Mouse (Mus musculus): ENCODE measurements around the gene Cnot10. TPM values are rescaled to one million over a fixed set of nuclear protein-coding genes. Genes with fewer than 3 reads are reported as not detected.

Cnot10 gene
- 10 to 100 TPM; 40.7 to 43.3 TPM for total RNA-seq (2023)

GRCm38 (mm10) chr9:114639839-114640646 is at the start of gene Cnot10:
Gene Cnot10 (minus strand): TSS chr9:114640184.

DNA sequence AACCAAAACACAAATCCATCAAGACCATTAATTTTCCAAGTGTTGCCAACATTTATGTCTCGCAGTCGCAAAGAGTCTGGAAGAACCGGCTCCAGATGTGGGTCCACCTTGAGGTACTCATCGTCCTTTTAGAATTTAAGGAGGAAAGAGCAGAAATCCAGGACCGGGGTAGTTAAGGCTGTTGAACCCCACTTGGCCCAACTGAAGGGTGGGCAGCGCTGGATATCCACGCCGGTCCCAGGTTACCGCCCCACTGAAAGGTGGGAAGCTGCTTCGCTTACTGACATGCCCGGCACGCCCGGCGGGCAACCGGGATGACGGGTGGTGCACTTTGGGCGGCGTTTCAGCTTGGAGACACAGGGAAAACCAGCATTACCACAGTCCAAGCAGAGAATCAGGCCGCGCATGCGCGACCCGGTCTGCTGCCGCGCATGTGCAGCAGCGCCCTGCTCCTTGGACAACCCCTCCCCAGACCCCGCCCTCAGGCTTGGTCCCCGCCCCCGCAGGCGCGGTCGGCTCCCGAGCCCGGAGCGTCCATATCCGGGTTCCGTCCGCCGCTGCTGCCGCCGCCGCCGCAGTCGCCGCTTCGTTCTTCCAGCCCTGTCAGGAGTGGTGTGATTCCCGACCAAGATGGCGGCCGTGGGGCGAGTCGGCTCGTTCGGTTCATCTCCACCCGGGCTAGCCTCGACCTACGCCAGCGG is 48.4 kb upstream of the Cnot10 start, which contains the start of gene Dync1li1:
Gene Dync1li1, plus strand, starts transcription at position 539 of the 701 bp plus-strand sequence.

GRCm38 (mm10) chr9:114563761-114564606 is 76.0 kb downstream of the Cnot10 start, which contains the start of gene Trim71:
Gene Trim71 (minus strand): TSS chr9:114564369.

Other genes starting within 250 kb of the Cnot10 start
- 1 to 10 TPM; 6.0 to 6.6 TPM for gene Crtap, start 249.5 kb downstream of the Cnot10 start, total RNA-seq (2023)
- gene Glb1, start 239.1 kb downstream of the Cnot10 start, total RNA-seq (2023): 10 to 100 TPM; 15.5 to 21.2 TPM
- 1 to 10 TPM; 7.6 to 7.8 TPM for gene Tmppe, start 239.1 kb downstream of the Cnot10 start, total RNA-seq (2023)
- not detected for gene Ccr4, start 135.3 kb downstream of the Cnot10 start, total RNA-seq (2023)
- gene C130032M10Rik, start 124.5 kb downstream of the Cnot10 start, total RNA-seq (2023): not detected
- gene Trim71, start 75.8 kb downstream of the Cnot10 start, total RNA-seq (2023): not detected
- 10 to 100 TPM; 48.6 to 50.9 TPM for gene Dync1li1, start 48.6 kb upstream of the Cnot10 start, total RNA-seq (2023)
- gene Cmtm6, start 90.9 kb upstream of the Cnot10 start, total RNA-seq (2023): 100 to 1,000 TPM; 187 to 189 TPM
- 100 to 1,000 TPM; 213 to 231 TPM for gene Cmtm7, start 141.7 kb upstream of the Cnot10 start, total RNA-seq (2023)
- 1 to 10 TPM in 1 of 2 experiments, under 1 TPM in 1; 0.62 to 1.5 TPM for gene Cmtm8, start 204.0 kb upstream of the Cnot10 start, total RNA-seq (2023)